Mouse (Mus musculus) adrenal gland, postnatal 14 days (tissue): ENCODE measurements around the gene Mif. TPM values are rescaled to one million over a fixed set of nuclear protein-coding genes. Genes with fewer than 3 reads are reported as not detected.
"Not testable (repeated sequence)": the region's sequence is repeated elsewhere in the genome, so short reads cannot be mapped to it uniquely, and the experiment has no call there.

Experiments
- DNase-seq: peaks from one replicate; pipeline ENCODE4 v3.0.0; 2021; ENCODE audit warnings: mixed read lengths
- total RNA-seq: library from RNA; stranded (reverse); gene quantifications from 2 replicates; pipeline ENCODE4 v1.2.3, GENCODE M21; 2021

Gene Mif
- total RNA-seq, 1 experiment from 2014 or later = 259 TPM

DNA sequence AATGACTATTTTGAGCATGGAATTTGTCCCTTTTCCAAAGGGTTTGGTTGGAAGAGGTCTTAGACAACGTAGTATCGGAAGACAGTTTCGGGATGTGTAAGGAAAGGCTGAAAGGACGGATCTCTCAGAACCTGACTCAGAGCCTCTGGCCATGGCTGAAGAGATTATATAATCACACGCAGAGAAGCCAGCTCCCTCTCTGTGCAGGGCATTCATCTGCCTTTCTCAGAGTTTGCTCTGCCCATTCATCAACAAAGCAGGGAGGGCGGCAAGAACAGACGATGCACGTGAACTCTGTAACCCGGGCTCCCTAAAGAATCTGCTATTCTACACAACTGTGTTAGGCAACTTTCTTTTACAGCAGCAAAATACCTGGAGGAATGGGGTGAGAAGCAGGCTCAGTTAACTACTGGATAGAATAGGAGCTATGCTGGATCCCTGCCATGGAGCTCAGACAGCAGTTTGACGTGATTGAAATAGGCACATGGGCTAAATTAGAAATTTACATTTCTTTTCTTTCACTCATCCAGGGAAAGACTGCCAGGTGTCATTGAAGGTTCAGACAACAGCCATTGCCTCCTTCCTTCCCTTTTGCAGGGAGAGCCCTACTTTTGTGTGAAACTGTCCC is 13.6 kb upstream of the Mif start:
- DNase-seq = peak; percentile 41

DNA sequence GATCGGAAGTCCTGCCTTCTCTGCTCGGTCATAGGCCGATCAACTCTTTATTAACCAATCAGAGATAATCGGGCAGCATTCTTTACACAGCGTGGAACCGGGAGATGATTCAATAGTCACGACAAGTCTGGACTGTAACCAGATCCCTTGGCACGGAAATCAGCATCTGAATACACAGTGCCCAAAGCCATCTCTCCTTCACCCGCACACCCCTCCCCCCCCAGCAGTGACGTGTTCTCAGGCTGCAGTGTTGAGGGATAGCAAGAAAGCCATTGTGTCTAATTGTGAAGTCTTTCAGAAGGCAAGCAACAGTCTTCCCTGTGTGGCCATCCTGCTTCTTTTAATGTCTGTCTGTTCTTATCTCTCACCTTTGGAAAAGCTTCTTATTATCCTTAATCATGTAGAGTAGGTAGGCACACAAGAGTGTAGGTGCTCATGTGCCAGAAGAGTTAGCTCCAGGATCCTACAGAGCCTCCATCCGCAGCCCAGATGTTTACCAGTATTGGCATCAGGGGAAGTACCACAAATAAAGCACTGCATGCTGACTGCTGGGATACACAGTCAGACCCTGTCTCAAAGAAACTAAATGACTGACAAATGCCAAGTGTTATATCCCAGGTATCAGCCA is 13.0 kb upstream of the Mif start:
- peak; percentile 92 for DNase-seq

- DNase-seq = no peak
These were observed 12.2 kb upstream of the Mif start for GRCm38 (mm10) chr10:75872025-75872914.

DNA sequence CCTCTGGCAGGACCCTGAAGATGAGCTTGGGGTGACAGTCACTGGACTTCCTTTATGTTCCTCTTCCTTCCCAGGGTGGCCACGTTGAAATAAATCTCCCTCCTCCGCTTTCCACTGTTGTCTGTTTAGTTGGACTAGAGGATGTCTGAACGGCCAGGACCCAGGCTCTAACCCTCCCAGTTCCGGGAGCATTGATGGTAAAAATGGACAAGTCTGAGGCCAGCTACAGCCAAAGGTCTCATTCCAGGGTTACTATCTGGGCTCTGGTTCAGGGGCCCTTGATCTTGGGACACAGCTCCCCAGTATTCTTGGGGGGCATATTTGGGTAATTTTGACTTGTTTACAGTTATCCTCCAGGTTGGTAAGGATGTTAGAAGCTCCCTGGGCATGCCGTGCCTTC is 1.5 kb upstream of the Mif start:
- DNase-seq = no peak

GRCm38 (mm10) chr10:75860746-75861145 is 706 bp upstream of the Mif start:
- no peak for DNase-seq

DNA sequence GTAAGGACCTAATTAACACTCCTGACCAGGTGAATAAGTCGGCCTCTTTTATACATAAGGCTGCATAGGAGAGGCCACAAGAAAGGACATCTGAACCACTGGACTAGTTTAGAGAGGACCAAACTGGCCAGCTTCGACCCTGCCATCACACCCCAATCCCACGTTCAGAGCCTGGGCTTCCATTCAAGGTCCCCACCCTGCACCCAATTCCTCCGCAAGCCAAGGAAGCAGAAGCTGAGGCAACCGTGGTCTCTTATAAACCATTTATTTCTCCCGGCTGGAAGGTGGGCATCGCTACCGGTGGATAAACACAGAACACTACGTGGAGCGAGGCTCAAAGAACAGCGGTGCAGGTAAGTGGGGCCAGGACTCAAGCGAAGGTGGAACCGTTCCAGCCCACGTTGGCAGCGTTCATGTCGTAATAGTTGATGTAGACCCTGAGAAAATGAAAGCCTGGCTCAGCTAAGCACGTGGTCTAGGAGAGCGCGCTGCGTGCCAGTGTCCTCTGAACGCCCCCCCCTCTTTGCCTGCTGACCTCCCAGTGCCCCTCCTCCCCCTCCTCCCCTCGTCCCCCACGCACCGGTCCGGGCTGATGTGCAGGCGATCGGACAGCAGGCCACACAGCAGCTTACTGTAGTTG is 813 bp downstream of the Mif start:
- peak; percentile 53 for DNase-seq

GRCm38 (mm10) chr10:75857598-75857997 is 2.4 kb downstream of the Mif start:
- DNase-seq = no peak

DNA sequence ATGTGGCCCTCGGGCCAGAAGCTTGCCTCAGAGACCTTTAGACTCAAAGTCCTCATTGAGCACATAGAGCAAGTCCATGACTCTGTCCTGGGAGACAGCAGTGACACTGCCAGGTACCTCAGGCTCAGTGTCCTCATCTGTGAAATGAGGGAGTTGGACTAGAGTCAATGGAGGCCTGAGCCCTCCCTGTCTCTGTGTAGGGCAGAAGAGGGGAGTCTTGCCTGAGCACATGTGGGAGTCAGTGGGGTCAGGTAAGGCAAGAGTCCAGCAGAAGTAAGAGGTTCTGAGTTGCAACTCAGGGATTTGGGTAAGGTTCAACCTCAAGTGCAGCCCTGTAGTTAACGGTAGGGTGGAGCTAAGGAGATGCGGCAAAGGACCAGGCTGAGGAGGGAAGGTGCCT is 3.1 kb downstream of the Mif start:
- DNase-seq = no peak

DNA sequence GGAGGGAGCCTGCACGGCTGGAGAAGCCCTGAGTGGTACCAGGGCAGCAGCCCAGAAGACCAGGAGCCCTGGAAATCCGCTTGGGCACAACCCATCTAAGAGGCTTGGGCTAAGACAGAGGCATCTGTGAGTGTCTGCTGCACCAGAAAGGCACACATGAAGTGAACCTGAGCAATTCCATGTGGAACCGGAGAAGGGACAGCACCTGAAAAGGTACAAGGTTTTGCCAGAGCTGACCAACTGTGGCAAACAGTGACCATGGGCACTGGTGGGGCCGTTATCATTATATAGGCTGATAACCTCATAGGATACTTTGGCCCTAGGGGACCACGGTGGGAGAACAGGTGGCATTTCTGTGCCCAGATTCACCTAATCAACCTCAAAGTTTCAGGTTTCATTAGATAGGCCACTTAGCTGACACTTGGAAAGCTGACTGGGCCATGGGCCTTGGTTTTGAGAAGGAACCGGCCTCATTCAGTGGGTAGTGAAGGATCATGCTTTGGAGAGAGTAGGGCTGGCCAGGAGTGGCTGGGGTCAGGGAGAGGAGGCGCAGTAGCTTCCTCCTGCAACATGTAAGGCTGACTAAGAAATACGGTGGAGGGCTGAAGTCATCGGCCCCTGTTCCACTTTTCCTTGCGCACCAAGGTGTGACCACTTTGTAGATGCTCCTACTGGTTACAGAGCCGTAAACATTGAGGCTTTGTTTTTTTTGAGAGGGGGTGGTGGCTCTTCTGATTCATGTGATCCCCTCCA is 3.7 kb downstream of the Mif start:
- DNase-seq = no peak

- no peak for DNase-seq
These were observed 4.5 kb downstream of the Mif start for GRCm38 (mm10) chr10:75855416-75855981.

DNA sequence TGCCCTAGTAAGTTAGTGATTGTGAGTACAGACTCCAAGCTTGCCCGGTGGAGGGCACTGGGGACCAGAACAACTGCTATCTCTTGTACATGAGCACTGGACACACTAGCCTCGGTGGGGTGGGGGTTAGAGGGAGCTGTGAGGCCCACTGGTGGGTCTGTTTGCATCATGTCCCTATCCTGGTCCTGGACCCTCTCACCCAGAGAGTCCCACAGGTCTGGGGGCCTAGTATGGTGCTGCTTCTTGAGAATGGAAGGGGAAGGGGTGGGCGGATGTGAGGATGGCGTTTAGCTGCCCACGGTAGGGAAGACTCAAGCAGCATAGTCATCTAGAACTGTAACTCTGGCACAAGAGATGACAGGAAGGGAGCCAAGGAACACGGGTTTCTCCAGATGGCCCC is 5.2 kb downstream of the Mif start:
- no peak for DNase-seq

DNA sequence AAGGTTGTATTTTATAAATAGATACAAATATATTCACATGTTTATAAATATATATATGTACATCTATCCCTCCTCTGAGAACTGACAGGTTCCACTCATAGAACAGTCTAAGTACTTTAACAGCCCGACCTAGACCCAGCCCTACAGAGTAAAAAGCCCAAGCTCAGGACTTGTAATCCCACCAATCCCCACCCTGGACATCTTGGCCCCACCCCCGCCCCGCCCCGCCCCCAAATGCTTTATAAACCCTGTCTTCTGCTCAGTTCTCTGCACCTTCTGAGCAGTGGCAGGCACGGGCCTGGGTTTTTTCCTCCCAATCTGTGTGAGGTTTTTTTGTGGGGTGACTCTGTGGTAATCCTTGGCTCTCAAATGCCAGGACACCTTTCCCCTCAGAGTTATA is 5.9 kb downstream of the Mif start:
- DNase-seq = no peak

- peak; percentile 91 for DNase-seq
These were observed 6.6 kb downstream of the Mif start for GRCm38 (mm10) chr10:75853452-75853851.

DNA sequence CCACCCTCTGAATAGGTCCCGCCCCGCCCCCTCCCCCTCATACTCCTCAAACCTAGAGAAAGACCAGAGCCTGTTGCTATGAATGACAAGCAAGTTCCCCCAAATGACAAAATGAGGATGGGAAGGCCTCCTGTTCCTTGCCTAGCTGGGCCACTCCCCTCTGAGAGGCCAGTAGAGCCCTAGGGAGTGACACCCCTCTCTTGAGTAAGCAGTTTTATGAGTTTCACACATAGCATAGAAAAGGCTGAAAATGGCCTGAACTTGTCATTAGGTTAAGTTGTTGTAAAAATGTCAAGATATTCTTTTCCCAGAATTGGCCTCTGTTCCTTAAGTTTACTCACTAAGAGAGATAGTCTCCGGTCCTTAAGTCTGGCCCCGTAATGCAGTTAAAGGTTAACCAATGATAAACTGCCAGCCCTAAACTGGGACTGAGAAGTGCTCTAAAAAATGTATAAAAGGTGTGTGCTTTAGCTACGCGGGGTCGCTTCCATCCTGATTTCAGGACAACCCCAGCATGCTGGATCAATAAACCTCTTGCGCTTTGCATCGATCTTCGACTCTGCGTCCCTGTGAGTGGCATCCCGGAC is 7.4 kb downstream of the Mif start:
- DNase-seq = no peak

DNA sequence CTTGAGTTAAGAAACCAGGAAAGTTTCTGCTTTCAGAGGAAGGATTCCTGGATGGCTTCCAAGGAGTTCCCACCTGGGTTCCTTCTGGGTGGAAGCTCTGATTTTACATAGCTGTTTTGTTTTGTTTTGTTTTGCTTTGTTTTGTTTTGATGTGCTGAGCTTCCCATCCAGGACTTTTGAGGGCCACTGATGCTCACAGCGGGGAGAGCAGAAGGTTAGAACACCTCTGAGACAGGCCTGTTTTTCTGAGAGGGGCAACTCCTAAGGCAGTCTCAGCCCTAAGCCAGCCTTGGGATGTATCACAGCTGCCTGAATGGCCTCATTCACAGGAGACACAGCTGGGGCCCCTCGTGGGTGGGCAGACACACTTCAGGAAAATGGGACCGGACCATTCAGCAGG is 8.4 kb downstream of the Mif start:
- no peak for DNase-seq

GRCm38 (mm10) chr10:75851076-75851475 is 9.0 kb downstream of the Mif start:
- no peak for DNase-seq

DNA sequence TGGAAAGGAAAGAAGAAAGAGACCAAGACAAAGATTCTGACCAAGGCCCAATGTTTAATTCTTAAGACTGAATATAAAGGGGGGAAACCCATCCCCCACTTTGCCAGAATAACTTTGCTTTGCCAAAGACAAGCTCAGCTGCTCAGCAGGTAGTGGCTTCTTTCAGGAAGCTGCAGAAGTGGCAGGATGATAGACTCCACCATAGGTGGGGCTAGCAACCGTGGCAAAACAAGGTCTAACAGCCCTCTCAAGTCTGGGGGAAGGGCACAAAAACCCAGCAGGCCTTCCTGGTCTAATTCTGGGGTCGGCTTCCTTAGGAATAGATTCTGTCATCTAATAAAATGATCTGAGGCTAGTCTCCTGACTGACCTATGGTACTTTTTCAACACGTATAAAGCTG is 11.7 kb downstream of the Mif start:
- no peak for DNase-seq

GRCm38 (mm10) chr10:75845306-75845930 is 14.6 kb downstream of the Mif start:
- no peak for DNase-seq

GRCm38 (mm10) chr10:75844800-75845199 is 15.2 kb downstream of the Mif start:
- no peak for DNase-seq

- not testable (repeated sequence) for DNase-seq
These were observed 16.1 kb downstream of the Mif start for GRCm38 (mm10) chr10:75843898-75844297.

DNA sequence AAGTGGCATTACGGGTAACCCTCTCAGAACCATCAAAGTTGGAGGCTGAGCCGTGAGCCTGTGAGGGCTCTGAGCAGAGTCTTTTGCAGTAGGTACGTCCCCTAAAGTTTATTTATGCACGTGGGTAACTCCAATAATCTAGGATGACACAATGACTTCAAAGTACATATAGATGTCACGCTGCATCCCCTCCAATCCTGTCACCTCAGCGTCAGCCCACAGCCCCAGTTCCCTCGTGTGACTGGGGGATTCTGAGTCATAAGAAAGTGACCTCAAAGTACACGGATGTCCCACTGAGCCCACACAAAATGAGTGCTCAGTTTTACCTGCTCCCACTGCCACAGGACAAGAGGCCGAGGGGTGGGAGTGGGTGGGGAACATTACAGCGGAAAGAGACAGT is 20.9 kb downstream of the Mif start:
- DNase-seq = no peak
